Mouse (Mus musculus) stomach, postnatal 0 days (tissue): ENCODE measurements around the gene Frzb. TPM values are rescaled to one million over a fixed set of nuclear protein-coding genes. Genes with fewer than 3 reads are reported as not detected.

ENCODE experiments used
- ATAC-seq: fragments of 200-750 bp; cut with Nextera tagmentation; 2 replicates; pipeline ENCODE4 v1.8.0; 2017; ENCODE audit not compliant: low FRiP score, low TSS enrichment
- DNase-seq: peaks from one replicate; pipeline ENCODE4 v3.0.0-alpha.2; 2016; ENCODE audit warnings: low spot score
- H3K27ac ChIP-seq: fragments of 300-500 bp; sonication (generic); replicated peaks from 2 replicates; pipeline ENCODE4 v1.5.1; 2014; ENCODE audit warnings: mild to moderate bottlenecking, control low read depth
- H3K27me3 ChIP-seq: fragments of 300-500 bp; sonication (generic); 2 replicates; pipeline ENCODE4 v1.6.1; 2014; ENCODE audit warnings: low read length; ENCODE audit not compliant: control insufficient read depth, insufficient read depth
- H3K36me3 ChIP-seq: fragments of 300-500 bp; sonication (generic); 2 replicates; pipeline ENCODE4 v1.6.1; 2014; ENCODE audit warnings: low read length, mixed read lengths; ENCODE audit not compliant: control insufficient read depth, insufficient read depth
- H3K4me1 ChIP-seq: fragments of 300-500 bp; sonication (generic); replicated peaks from 2 replicates; pipeline ENCODE4 v1.6.1; 2014; ENCODE audit warnings: antibody characterized with exemption; ENCODE audit not compliant: control insufficient read depth, insufficient read depth
- H3K4me2 ChIP-seq: fragments of 300-500 bp; sonication (generic); replicated peaks from 2 replicates; pipeline ENCODE4 v1.6.1; 2014; ENCODE audit warnings: low read depth, mild to moderate bottlenecking, control low read depth, moderate library complexity
- H3K4me3 ChIP-seq: fragments of 300-500 bp; sonication (generic); 2 replicates; pipeline ENCODE4 v1.5.1; 2014; ENCODE audit warnings: low read depth, low read length, control low read depth
- H3K9ac ChIP-seq: fragments of 300-500 bp; sonication (generic); 2 replicates; pipeline ENCODE4 v1.6.1; 2014; ENCODE audit warnings: mild to moderate bottlenecking, low read length, control low read depth, mixed read lengths
- H3K9me3 ChIP-seq: fragments of 300-500 bp; sonication (generic); 2 replicates; pipeline ENCODE4 v1.6.1; 2016; ENCODE audit warnings: low read length; ENCODE audit not compliant: control insufficient read depth
- CTCF ChIP-seq: IDR thresholded peaks from 2 replicates; pipeline ENCODE4 v1.5.1; 2016; ENCODE audit warnings: antibody characterized with exemption, low read depth, mild to moderate bottlenecking, moderate library complexity
- EP300 ChIP-seq: optimal IDR thresholded peaks from 2 replicates; pipeline ENCODE3; 2016; ENCODE audit warnings: antibody characterized with exemption
- WGBS: fragments of 180-500 bp; shearing (Covaris S2); extraction: QIAGEN DNeasy Blood & Tissue Kit; methylation state at CpG from one replicate; pipeline ENCODE4 v1.1.7; 2014; 5-methylcytosine and 5-hydroxymethylcytosine counted together
- polyA plus RNA-seq: library from polyadenylated mRNA; unstranded; fragments of >200 nt; fragmentation: Nextera tagmentation; extraction: Ambion mirVana; gene quantifications from 2 replicates; pipeline ENCODE4 v1.2.1, GENCODE M21; 2015

Gene Frzb
- polyA plus RNA-seq, 1 experiment from 2014 or later = 1.6 TPM

GRCm38 (mm10) chr2:80396057-80396456 lies 51.4 kb downstream of the Frzb start:
- WGBS = 60% methylated on average over 7 of the region's 7 CpGs
- Histone ChIP-seq H3K36me3 (no peaks in the 10 kb centered on the region), H3K27me3 (no peaks in the 10 kb centered on the region), H3K9me3 (no peaks in the 10 kb centered on the region), H3K4me2 (no peak overlapping the region), H3K4me3 (no peak overlapping the region), H3K9ac (no peak overlapping the region), H3K27ac (no peak overlapping the region), H3K4me1 (no peaks in the 10 kb centered on the region)
- TF ChIP-seq EP300 (no peak), CTCF (no peak)
- ATAC-seq = no peak
- no peak for DNase-seq

GRCm38 (mm10) chr2:80388341-80388740 lies 59.1 kb downstream of the Frzb start:
- no peaks in the 10 kb centered on the region for H3K4me1 ChIP-seq
- no peak overlapping the region for H3K4me2 ChIP-seq
- no peak overlapping the region for H3K4me3 ChIP-seq
- no peaks in the 10 kb centered on the region for H3K27me3 ChIP-seq
- H3K9ac ChIP-seq = no peak overlapping the region
- no peaks in the 10 kb centered on the region for H3K36me3 ChIP-seq
- DNase-seq (no peak), ATAC-seq (no peak)
- no peaks in the 10 kb centered on the region for H3K9me3 ChIP-seq
- TF ChIP-seq EP300 = no peak
- TF ChIP-seq CTCF = no peak
- 52% methylated on average over 3 of the region's 3 CpGs for WGBS
- H3K27ac ChIP-seq = no peak overlapping the region

GRCm38 (mm10) chr2:80387668-80388067 lies 59.8 kb downstream of the Frzb start:
- no peak for ATAC-seq
- no peak overlapping the region for H3K9ac ChIP-seq

GRCm38 (mm10) chr2:80386255-80386654 lies 61.2 kb downstream of the Frzb start:
- no peak overlapping the region for H3K4me2 ChIP-seq
- 93% methylated on average over 2 of the region's 2 CpGs for WGBS
- no peaks in the 10 kb centered on the region for H3K36me3 ChIP-seq
- H3K9ac ChIP-seq = no peak overlapping the region
- no peak overlapping the region for H3K27ac ChIP-seq
- ATAC-seq = no peak
- H3K4me1 ChIP-seq = no peaks in the 10 kb centered on the region
- TF ChIP-seq CTCF = no peak
- no peak for TF ChIP-seq EP300
- DNase-seq = no peak
- no peaks in the 10 kb centered on the region for H3K27me3 ChIP-seq
- no peaks in the 10 kb centered on the region for H3K9me3 ChIP-seq
- no peak overlapping the region for H3K4me3 ChIP-seq

More at GRCm38 (mm10) chr2:80387668-80388067, 59.8 kb downstream of the Frzb start:
- H3K27me3 ChIP-seq = no peaks in the 10 kb centered on the region
- H3K36me3 ChIP-seq = no peaks in the 10 kb centered on the region
- TF ChIP-seq CTCF = no peak
- TF ChIP-seq EP300 = no peak
- 50% methylated on average over 9 of the region's 9 CpGs for WGBS
- H3K4me3 ChIP-seq = no peak overlapping the region
- no peaks in the 10 kb centered on the region for H3K4me1 ChIP-seq
- no peak for DNase-seq
- no peak overlapping the region for H3K27ac ChIP-seq
- H3K9me3 ChIP-seq = no peaks in the 10 kb centered on the region
- no peak overlapping the region for H3K4me2 ChIP-seq

- no peaks in the 10 kb centered on the region for H3K27me3 ChIP-seq
- WGBS = 49% methylated on average over 4 of the region's 4 CpGs
- H3K9me3 ChIP-seq = no peaks in the 10 kb centered on the region
- no peaks in the 10 kb centered on the region for H3K36me3 ChIP-seq
- no peak overlapping the region for H3K27ac ChIP-seq
- TF ChIP-seq EP300 = no peak
- no peak for TF ChIP-seq CTCF
- H3K4me3 ChIP-seq = no peak overlapping the region
- no peaks in the 10 kb centered on the region for H3K4me1 ChIP-seq
- ATAC-seq (no peak), DNase-seq (no peak)
- H3K4me2 ChIP-seq = no peak overlapping the region
- no peak overlapping the region for H3K9ac ChIP-seq
These were observed 63.0 kb downstream of the Frzb start for GRCm38 (mm10) chr2:80384447-80384846.

- WGBS = 87% methylated on average over 5 of the region's 5 CpGs
- H3K4me2 ChIP-seq = no peak overlapping the region
- H3K36me3 ChIP-seq = no peaks in the 10 kb centered on the region
- H3K27ac ChIP-seq = no peak overlapping the region
- ATAC-seq (no peak), DNase-seq (no peak)
- no peaks in the 10 kb centered on the region for H3K27me3 ChIP-seq
- H3K9me3 ChIP-seq = no peaks in the 10 kb centered on the region
- H3K9ac ChIP-seq = no peak overlapping the region
- H3K4me3 ChIP-seq = no peak overlapping the region
- no peak for TF ChIP-seq EP300
- TF ChIP-seq CTCF = no peak
- H3K4me1 ChIP-seq = no peaks in the 10 kb centered on the region
These were observed 67.6 kb downstream of the Frzb start for GRCm38 (mm10) chr2:80379848-80380247.
